Mouse (Mus musculus) midbrain, postnatal 0 days (tissue): ENCODE measurements at regions not wholly inside any gene's neighbourhood (a gene's known extent, or its start where the extent isn't known, plus 50 kb on each side); places are given as distances from the start of the nearest gene placed in this dataset.

Experiments used
- ATAC-seq: fragments of 200-750 bp; cut with Nextera tagmentation; 2 replicates; pipeline ENCODE4 v1.8.0; 2017; ENCODE audit warnings: moderate number of reproducible peaks, mild to moderate bottlenecking, moderate TSS enrichment, moderate library complexity; ENCODE audit not compliant: low FRiP score
- DNase-seq: peaks from one replicate; pipeline ENCODE4 v3.0.0-alpha.2; 2015; ENCODE audit warnings: low spot score
- H3K27ac ChIP-seq: fragments of 300-500 bp; sonication (generic); 2 replicates; pipeline ENCODE4 v1.5.1; 2014; ENCODE audit warnings: low read depth, mild to moderate bottlenecking, low read length, mixed read lengths
- H3K27me3 ChIP-seq: fragments of 300-500 bp; sonication (generic); 2 replicates; pipeline ENCODE4 v1.6.1; 2014; ENCODE audit warnings: low read length, control low read depth, mixed read lengths; ENCODE audit not compliant: insufficient read depth
- H3K36me3 ChIP-seq: fragments of 300-500 bp; sonication (generic); 2 replicates; pipeline ENCODE4 v1.6.1; 2014; ENCODE audit warnings: low read length, control low read depth, mixed read lengths; ENCODE audit not compliant: insufficient read depth
- H3K4me1 ChIP-seq: fragments of 300-500 bp; sonication (generic); 2 replicates; pipeline ENCODE4 v1.6.1; 2014; ENCODE audit warnings: mild to moderate bottlenecking, control low read depth, antibody characterized with exemption, low read length, mixed read lengths; ENCODE audit not compliant: insufficient read depth
- H3K4me2 ChIP-seq: fragments of 300-500 bp; sonication (generic); 2 replicates; pipeline ENCODE4 v1.6.1; 2014; ENCODE audit warnings: low read depth, mild to moderate bottlenecking, low read length, mixed read lengths; ENCODE audit not compliant: poor library complexity, severe bottlenecking
- H3K4me3 ChIP-seq: fragments of 300-500 bp; sonication (generic); 2 replicates; pipeline ENCODE4 v1.5.1; 2014; ENCODE audit warnings: low read depth, mild to moderate bottlenecking, low read length, moderate library complexity
- H3K9ac ChIP-seq: fragments of 300-500 bp; sonication (generic); replicated peaks from 2 replicates; pipeline ENCODE4 v1.6.1; 2014; ENCODE audit warnings: mild to moderate bottlenecking, low read length, moderate library complexity, mixed read lengths; ENCODE audit not compliant: poor library complexity, severe bottlenecking
- H3K9me3 ChIP-seq: fragments of 300-500 bp; sonication (generic); 2 replicates; pipeline ENCODE4 v1.6.1; 2016; ENCODE audit warnings: low read length, control low read depth
- CTCF ChIP-seq: IDR thresholded peaks from 2 replicates; pipeline ENCODE4 v1.5.1; 2016; ENCODE audit warnings: antibody characterized with exemption, mild to moderate bottlenecking
- WGBS: fragments of 180-500 bp; shearing (Covaris S2); extraction: QIAGEN DNeasy Blood & Tissue Kit; methylation state at CpG from one replicate; pipeline ENCODE4 v1.1.7; 2014; 5-methylcytosine and 5-hydroxymethylcytosine counted together

DNA sequence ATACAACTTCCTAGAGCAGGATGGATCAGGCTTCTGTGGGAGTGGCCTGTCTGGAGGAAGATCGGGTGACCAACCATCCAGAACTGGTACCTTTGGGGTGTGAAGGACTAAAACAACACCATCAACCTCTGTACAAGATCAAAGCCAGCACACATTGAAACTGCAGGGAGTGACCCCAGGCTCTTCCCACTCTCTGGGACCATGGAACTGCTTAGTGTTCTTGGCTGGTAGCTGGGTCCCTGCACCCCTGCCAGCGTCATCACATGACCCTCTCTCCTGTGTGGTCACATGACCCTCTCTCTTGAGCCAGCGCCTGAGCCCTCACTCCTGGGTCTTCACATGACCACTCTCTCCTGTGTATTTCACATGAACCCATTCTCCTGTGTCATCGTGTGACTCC is 178.3 kb upstream of the Cdh4 start:
- Histone ChIP-seq H3K4me3 (no peak overlapping the region), H3K4me1 (no peaks in the 10 kb centered on the region), H3K36me3 (no peaks in the 10 kb centered on the region), H3K9me3 (no peaks in the 10 kb centered on the region; the same call in 1 of the 2 replicates), H3K4me2 (no peak overlapping the region), H3K27me3 (no peaks in the 10 kb centered on the region), H3K9ac (no peak overlapping the region), H3K27ac (no peak overlapping the region)
- no peak for TF ChIP-seq CTCF
- DNase-seq (no peak), ATAC-seq (no peak)
- 79% methylated on average over 4 of the region's 4 CpGs for WGBS

DNA sequence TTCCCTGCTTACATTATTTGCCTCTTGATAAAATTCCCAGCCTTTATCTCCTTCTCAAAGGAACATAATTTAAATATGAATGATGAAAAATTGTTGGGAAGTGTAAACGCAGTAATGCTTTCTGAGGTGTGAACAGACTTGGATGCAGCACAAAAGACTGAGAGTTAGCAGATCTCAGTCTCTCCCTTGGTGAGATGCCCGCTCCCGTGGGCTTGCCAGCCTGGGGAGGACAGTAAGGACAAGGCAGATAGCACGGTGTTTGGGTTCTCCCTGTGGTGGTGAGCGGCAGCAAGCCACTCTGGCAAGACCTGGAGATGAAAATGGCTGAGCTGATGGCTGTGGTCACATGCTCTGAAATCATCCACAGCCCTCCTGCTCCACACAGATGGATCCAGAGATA is 176.8 kb upstream of the Cdh4 start:
- no peaks in the 10 kb centered on the region; the same call in 1 of the 2 replicates for H3K9me3 ChIP-seq
- 44% methylated on average over 5 of the region's 5 CpGs for WGBS
- no peak for TF ChIP-seq CTCF
- H3K4me2 ChIP-seq: no peak overlapping the region
- H3K36me3 ChIP-seq: no peaks in the 10 kb centered on the region
- no peak overlapping the region for H3K4me3 ChIP-seq
- no peaks in the 10 kb centered on the region for H3K4me1 ChIP-seq
- H3K9ac ChIP-seq: no peak overlapping the region
- ATAC-seq: no peak
- DNase-seq: no peak
- H3K27ac ChIP-seq: no peak overlapping the region
- no peaks in the 10 kb centered on the region for H3K27me3 ChIP-seq

DNA sequence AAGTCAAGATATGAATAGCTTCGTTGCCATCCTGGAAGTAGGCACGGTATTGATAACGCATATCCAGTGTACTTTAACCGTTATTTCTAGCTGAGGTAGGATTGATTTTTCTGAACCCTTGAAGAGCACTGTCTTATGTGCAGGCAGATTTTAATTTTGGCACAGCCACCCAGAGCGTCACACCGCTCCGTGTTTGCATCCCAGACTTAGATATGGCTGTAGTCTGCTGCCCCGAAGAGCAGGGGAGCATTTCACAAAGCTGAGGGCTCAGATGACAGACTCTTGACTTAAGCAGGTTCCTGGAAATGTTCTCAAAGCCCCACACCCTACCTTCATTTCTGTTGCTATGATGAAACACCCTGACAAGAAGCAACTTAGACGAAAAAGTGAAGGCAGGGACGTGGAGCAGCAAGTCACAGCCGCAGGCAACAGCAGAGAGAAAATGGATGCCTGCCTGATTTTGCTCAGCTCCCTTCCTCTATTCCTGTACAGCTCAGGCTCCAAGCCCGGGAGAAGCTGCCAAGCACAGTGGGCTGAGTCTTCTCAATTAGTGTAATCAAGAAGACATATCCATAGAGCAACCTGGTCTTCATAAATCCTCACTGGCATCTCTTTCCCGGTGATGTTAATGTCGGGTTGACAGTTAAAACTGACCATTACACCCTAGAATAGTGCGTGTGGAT is 164.9 kb upstream of the Cdh4 start:
- Histone ChIP-seq H3K36me3 (no peaks in the 10 kb centered on the region), H3K27me3 (no peaks in the 10 kb centered on the region), H3K27ac (no peak overlapping the region), H3K4me3 (no peak overlapping the region), H3K9me3 (no peaks in the 10 kb centered on the region), H3K4me1 (0 out of 2 replicates have a peak, but pooled peaks cover 2% of the 10 kb centered on the region), H3K9ac (no peak overlapping the region), H3K4me2 (no peak overlapping the region)
- no peak for TF ChIP-seq CTCF
- ATAC-seq (no peak), DNase-seq (peak; percentile 65)
- WGBS: 83% methylated on average over 15 of the region's 15 CpGs

DNA sequence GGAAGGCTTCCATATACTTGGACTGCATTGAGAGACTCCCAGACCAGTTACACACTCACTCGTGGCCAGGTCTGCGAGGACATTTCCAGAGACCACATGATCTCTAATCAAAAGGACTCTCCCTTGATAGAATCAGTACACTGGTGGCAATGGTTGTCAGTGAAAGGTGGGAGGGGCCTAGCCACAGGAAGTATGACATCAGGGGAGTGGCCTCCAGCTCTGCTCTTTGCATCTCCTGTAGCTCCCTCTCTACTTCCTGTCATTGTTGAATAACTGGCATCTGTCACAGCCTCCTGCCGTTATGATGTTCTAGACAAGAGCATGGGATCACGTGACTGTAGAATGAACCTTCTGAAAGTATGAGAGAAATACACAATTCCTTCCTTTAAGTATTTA is 164.3 kb upstream of the Cdh4 start:
- Histone ChIP-seq H3K36me3 (no peaks in the 10 kb centered on the region), H3K4me3 (no peak overlapping the region), H3K27ac (no peak overlapping the region), H3K9me3 (no peaks in the 10 kb centered on the region), H3K4me1 (0 out of 2 replicates have a peak, but pooled peaks cover 2% of the 10 kb centered on the region), H3K9ac (no peak overlapping the region), H3K4me2 (no peak overlapping the region), H3K27me3 (no peaks in the 10 kb centered on the region)
- 80% methylated on average over 4 of the region's 4 CpGs for WGBS
- ATAC-seq (no peak), DNase-seq (no peak)
- no peak for TF ChIP-seq CTCF

DNA sequence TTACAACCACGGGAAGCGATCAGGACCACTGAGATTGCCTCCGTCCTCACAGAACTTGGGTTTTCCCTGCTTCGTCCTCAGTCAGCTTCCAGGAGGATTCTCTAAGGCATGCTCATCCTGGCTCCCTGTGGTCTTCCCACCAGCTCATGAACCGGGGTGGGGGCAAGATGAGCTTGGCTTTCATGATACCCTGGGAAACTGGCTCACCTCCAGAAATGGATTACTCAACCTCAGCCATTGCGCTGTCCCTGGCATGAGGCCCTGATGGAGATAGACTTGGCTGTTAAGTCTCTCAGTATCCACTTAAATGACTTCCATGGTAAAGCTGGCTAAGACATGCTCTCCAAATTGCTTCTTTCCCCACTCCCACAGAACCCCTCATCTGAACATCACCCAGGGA is 160.0 kb upstream of the Cdh4 start:
- Histone ChIP-seq H3K9ac (no peak overlapping the region), H3K36me3 (no peaks in the 10 kb centered on the region), H3K4me2 (no peak overlapping the region), H3K4me3 (no peak overlapping the region), H3K4me1 (0 out of 2 replicates have a peak, but pooled peaks cover 2% of the 10 kb centered on the region), H3K9me3 (no peaks in the 10 kb centered on the region), H3K27ac (no peak overlapping the region), H3K27me3 (no peaks in the 10 kb centered on the region)
- TF ChIP-seq CTCF: no peak
- peak; percentile 72 for DNase-seq
- ATAC-seq: no peak
- WGBS: 75% methylated on average over 6 of the region's 6 CpGs

DNA sequence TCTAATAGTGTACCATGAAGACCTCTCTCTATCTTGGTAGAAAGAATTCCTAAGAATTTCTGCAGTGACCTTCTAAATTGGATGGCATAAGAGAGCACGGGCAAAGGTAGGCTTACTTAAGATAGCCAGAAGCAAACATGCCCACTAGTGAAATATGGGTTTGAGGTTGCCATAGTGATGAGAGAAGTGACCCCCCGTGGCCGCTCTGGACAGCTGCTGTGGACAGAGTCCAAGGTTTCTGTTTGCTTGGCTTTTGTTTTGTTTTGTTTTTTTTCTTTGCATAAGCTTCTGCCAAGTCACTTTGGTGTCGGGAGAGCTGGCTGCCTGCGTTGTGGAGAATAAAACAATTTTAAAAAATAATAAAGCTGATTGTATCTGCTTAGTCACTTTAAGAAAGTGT is 151.8 kb upstream of the Cdh4 start:
- no peak for TF ChIP-seq CTCF
- Histone ChIP-seq H3K9ac (no peak overlapping the region), H3K4me1 (peaks cover 13% of the 10 kb centered on the region), H3K4me2 (no peak overlapping the region), H3K27ac (no peak overlapping the region), H3K27me3 (no peaks in the 10 kb centered on the region; the same call in 1 of the 2 replicates), H3K36me3 (no peaks in the 10 kb centered on the region), H3K4me3 (no peak overlapping the region), H3K9me3 (no peaks in the 10 kb centered on the region)
- ATAC-seq: no peak
- peak; percentile 55 for DNase-seq
- WGBS: 23% methylated on average over 5 of the region's 5 CpGs
